Mouse (Mus musculus): Measurements from ENCODE around the gene 0610010K14Rik. TPM values are rescaled to one million over a fixed set of nuclear protein-coding genes. Genes with fewer than 3 reads are reported as not detected.
A peak's percentile ranks its signal among the peaks of the same experiment; 100 is the strongest.

Gene 0610010K14Rik
- total and polyA plus RNA-seq, 2 experiments from 2014 or later = 47.7 to 102 TPM

- Histone ChIP-seq H3K9me3 (replicated peaks; ENCODE audit: control insufficient read depth, low read length) (no peaks in the 10 kb centered on the region), H3K9ac (replicated peaks; ENCODE audit: low read depth, low read length) (no peak overlapping the region), H3K4me1 (ENCODE audit: control insufficient read depth, insufficient read depth) (peaks cover 14% of the 10 kb centered on the region), H3K27me3 (ENCODE audit: control insufficient read depth, insufficient read depth, low read length) (no peaks in the 10 kb centered on the region), H3K36me3 (replicated peaks; ENCODE audit: control insufficient read depth, insufficient read depth, low read length) (no peaks in the 10 kb centered on the region), H3K4me2 (ENCODE audit: low read depth, low read length) (no peak overlapping the region), H3K4me3 (ENCODE audit: low read depth, low read length) (no peak overlapping the region), H3K27ac (ENCODE audit: low read depth) (no peak overlapping the region)
- DNase-seq (ENCODE audit: low spot score) (no peak), ATAC-seq (ENCODE audit: insufficient read depth, low read depth) (no peak)
- 66% methylated on average over 11 of the region's 11 CpGs for WGBS
- no peak for TF ChIP-seq CTCF (IDR thresholded peaks at IDR 0.05; ENCODE audit: low read depth)
- TF ChIP-seq EP300 (IDR thresholded peaks at IDR 0.05; ENCODE audit: low read depth) = no peak
Observed at GRCm38 (mm10) chr11:70242591-70242990, 4.9 kb upstream of the 0610010K14Rik start.

- peak within 1 kb of the TSS; percentile 88 for H3K9ac ChIP-seq (replicated peaks; ENCODE audit: low read depth, low read length)
- H3K27ac ChIP-seq (ENCODE audit: low read depth) = peak within 1 kb of the TSS; percentile 94
- peak within 1 kb of the TSS; percentile 90 for H3K4me2 ChIP-seq (ENCODE audit: low read depth, low read length)
- no peaks in the 10 kb centered on the region for H3K27me3 ChIP-seq (ENCODE audit: control insufficient read depth, insufficient read depth, low read length)
- TF ChIP-seq CTCF (IDR thresholded peaks at IDR 0.05; ENCODE audit: low read depth) (no peak), EP300 (IDR thresholded peaks at IDR 0.05; ENCODE audit: low read depth) (peak; percentile 75; the same call in 1 of the 2 replicates)
- H3K36me3 ChIP-seq (replicated peaks; ENCODE audit: control insufficient read depth, insufficient read depth, low read length) = peaks cover 7% of the 10 kb centered on the region; the same call in 1 of the 2 replicates
- H3K4me3 ChIP-seq (ENCODE audit: low read depth, low read length) = peak within 1 kb of the TSS; percentile 72
- ATAC-seq (ENCODE audit: insufficient read depth, low read depth) (peak; percentile 32), DNase-seq (ENCODE audit: low spot score) (peak; percentile 88)
- peaks cover 23% of the 10 kb centered on the region for H3K4me1 ChIP-seq (ENCODE audit: control insufficient read depth, insufficient read depth)
- under 1% methylated on average over 29 of the region's 35 CpGs for WGBS
- no peaks in the 10 kb centered on the region for H3K9me3 ChIP-seq (replicated peaks; ENCODE audit: control insufficient read depth, low read length)
Observed at GRCm38 (mm10) chr11:70239541-70240279, 2.0 kb upstream of the 0610010K14Rik start, which contains the start of the genes Gm21988 and Rnasek. Gm21988 (minus strand) TSS chr11:70239830. Rnasek (minus strand) TSS chr11:70239842.

GRCm38 (mm10) chr11:70238591-70239440 lies 1.1 kb upstream of the 0610010K14Rik start:
- Histone ChIP-seq H3K27ac (ENCODE audit: low read depth) (peak overlapping the region; percentile 94), H3K36me3 (replicated peaks; ENCODE audit: control insufficient read depth, insufficient read depth, low read length) (peaks cover 7% of the 10 kb centered on the region; the same call in 1 of the 2 replicates), H3K9ac (replicated peaks; ENCODE audit: low read depth, low read length) (peak overlapping the region; percentile 88), H3K4me1 (ENCODE audit: control insufficient read depth, insufficient read depth) (peaks cover 23% of the 10 kb centered on the region), H3K9me3 (replicated peaks; ENCODE audit: control insufficient read depth, low read length) (no peaks in the 10 kb centered on the region), H3K4me3 (ENCODE audit: low read depth, low read length) (peak overlapping the region; percentile 72), H3K4me2 (ENCODE audit: low read depth, low read length) (peak overlapping the region; percentile 90), H3K27me3 (ENCODE audit: control insufficient read depth, insufficient read depth, low read length) (no peaks in the 10 kb centered on the region)
- no peak for DNase-seq (ENCODE audit: low spot score)
- no peak for TF ChIP-seq EP300 (IDR thresholded peaks at IDR 0.05; ENCODE audit: low read depth)
- no peak for TF ChIP-seq CTCF (IDR thresholded peaks at IDR 0.05; ENCODE audit: low read depth)
- WGBS = 9% methylated on average over 23 of the region's 23 CpGs
- no peak for ATAC-seq (ENCODE audit: insufficient read depth, low read depth)

GRCm38 (mm10) chr11:70236717-70237116 lies 997 bp downstream of the 0610010K14Rik start:
- ATAC-seq (ENCODE audit: insufficient read depth, low read depth) (no peak), DNase-seq (ENCODE audit: low spot score) (no peak)
- 20% methylated on average over 7 of the region's 7 CpGs for WGBS
- H3K4me2 ChIP-seq (ENCODE audit: low read depth, low read length) = peak overlapping the region; percentile 90
- H3K27ac ChIP-seq (ENCODE audit: low read depth) = peak overlapping the region; percentile 94
- H3K4me3 ChIP-seq (ENCODE audit: low read depth, low read length) = peak overlapping the region; percentile 72
- no peaks in the 10 kb centered on the region for H3K27me3 ChIP-seq (ENCODE audit: control insufficient read depth, insufficient read depth, low read length)
- peaks cover 7% of the 10 kb centered on the region; the same call in 1 of the 2 replicates for H3K36me3 ChIP-seq (replicated peaks; ENCODE audit: control insufficient read depth, insufficient read depth, low read length)
- peaks cover 32% of the 10 kb centered on the region for H3K4me1 ChIP-seq (ENCODE audit: control insufficient read depth, insufficient read depth)
- TF ChIP-seq EP300 (IDR thresholded peaks at IDR 0.05; ENCODE audit: low read depth) = no peak
- no peak for TF ChIP-seq CTCF (IDR thresholded peaks at IDR 0.05; ENCODE audit: low read depth)
- peak overlapping the region; percentile 88 for H3K9ac ChIP-seq (replicated peaks; ENCODE audit: low read depth, low read length)
- no peaks in the 10 kb centered on the region for H3K9me3 ChIP-seq (replicated peaks; ENCODE audit: control insufficient read depth, low read length)

- ATAC-seq (ENCODE audit: insufficient read depth, low read depth) (no peak), DNase-seq (ENCODE audit: low spot score) (no peak)
- Histone ChIP-seq H3K9me3 (replicated peaks; ENCODE audit: control insufficient read depth, low read length) (no peaks in the 10 kb centered on the region), H3K4me2 (ENCODE audit: low read depth, low read length) (no peak overlapping the region), H3K4me1 (ENCODE audit: control insufficient read depth, insufficient read depth) (peaks cover 30% of the 10 kb centered on the region), H3K36me3 (replicated peaks; ENCODE audit: control insufficient read depth, insufficient read depth, low read length) (peaks cover 7% of the 10 kb centered on the region; the same call in 1 of the 2 replicates), H3K9ac (replicated peaks; ENCODE audit: low read depth, low read length) (no peak overlapping the region), H3K27ac (ENCODE audit: low read depth) (no peak overlapping the region), H3K4me3 (ENCODE audit: low read depth, low read length) (no peak overlapping the region), H3K27me3 (ENCODE audit: control insufficient read depth, insufficient read depth, low read length) (no peaks in the 10 kb centered on the region)
- 84% methylated on average over 12 of the region's 12 CpGs for WGBS
- TF ChIP-seq CTCF (IDR thresholded peaks at IDR 0.05; ENCODE audit: low read depth) (no peak), EP300 (IDR thresholded peaks at IDR 0.05; ENCODE audit: low read depth) (no peak)
Observed at GRCm38 (mm10) chr11:70235254-70235900, 2.3 kb downstream of the 0610010K14Rik start.
